Mouse (Mus musculus): Measurements from ENCODE around the gene Rasgrp4. TPM values are rescaled to one million over a fixed set of nuclear protein-coding genes. Genes with fewer than 3 reads are reported as not detected.

Rasgrp4 gene
- total and polyA plus RNA-seq, 3 experiments = 0.46 to 1.9 TPM; not detected in 1

- TF ChIP-seq EP300 (IDR thresholded peaks at IDR 0.05; ENCODE audit: low read depth in 1 of 2, low read length in 2 of 2) (no peak), SIN3A (IDR thresholded peaks at IDR 0.05; ENCODE audit: low read length) (peak; percentile 48), MYB (IDR thresholded peaks at IDR 0.05; ENCODE audit: low read depth, low read length) (no peak), USF1 (IDR thresholded peaks at IDR 0.05; ENCODE audit: low read depth, low read length) (peak; percentile 39; the same call in 1 of the 2 replicates), SMC3 (IDR thresholded peaks at IDR 0.05; ENCODE audit: low read depth, low read length) (no peak), KAT2A (conservative IDR thresholded peaks at IDR 0.05; ENCODE audit: low read depth, low read length) (no peak), MXI1 (IDR thresholded peaks at IDR 0.05; ENCODE audit: low read depth, low read length) (peak; percentile 72), CHD1 (IDR thresholded peaks at IDR 0.05; ENCODE audit: low read depth, low read length) (no peak), UBTF (IDR thresholded peaks at IDR 0.05; ENCODE audit: borderline replicate concordance, insufficient read depth, low read depth, low read length) (no peak), E2F4 (IDR thresholded peaks at IDR 0.05; ENCODE audit: borderline replicate concordance, low read depth, low read length) (no peak), MAFK (IDR thresholded peaks at IDR 0.05; ENCODE audit: borderline replicate concordance, low read depth, low read length) (no peak), MAZ (IDR thresholded peaks at IDR 0.05; ENCODE audit: low read depth, low read length) (no peak; the same call in 1 of the 2 replicates)
Observed at GRCm38 (mm10) chr7:29155838-29156782, 21.5 kb downstream of the Rasgrp4 start, which contains the start of gene Fam98c (continued).

GRCm38 (mm10) chr7:29158264-29158663, 23.6 kb downstream of the Rasgrp4 start:
- Histone ChIP-seq H3K9me3 (replicated peaks; ENCODE audit: insufficient read depth, low read length) (no peaks in the 10 kb centered on the region), H3K36me3 (ENCODE audit: control insufficient read depth in 1 of 2, insufficient read depth in 2 of 2, low read length in 2 of 2) (no peaks in the 10 kb centered on the region; a peak in 1 of 4 replicates), H3K4me1 (ENCODE audit: control insufficient read depth in 1 of 2, insufficient read depth in 2 of 2, low read length in 2 of 2) (peaks cover 0 to 11% of the 10 kb centered on the region in 2 experiments; a peak in 1 of 4 replicates), H3K4me3 (ENCODE audit: control insufficient read depth in 1 of 2, insufficient read depth in 1 of 2, low read depth in 2 of 2, low read length in 2 of 2) (no peak overlapping the region), H3K27me3 (ENCODE audit: control insufficient read depth in 1 of 2, insufficient read depth in 2 of 2, low read length in 2 of 2) (no peaks in the 10 kb centered on the region), H3K9ac (ENCODE audit: control insufficient read depth, low read depth, low read length, poor library complexity, severe bottlenecking) (no peak overlapping the region), H3K79me2 (ENCODE audit: control insufficient read depth, insufficient read depth, low read length, poor library complexity) (no peaks in the 10 kb centered on the region; the same call in 1 of the 2 replicates), H3K27ac (ENCODE audit: control insufficient read depth, low read depth, low read length) (no peak overlapping the region)
- no peak for DNase-seq (ENCODE audit: low read depth, low spot score)
- TF ChIP-seq TCF12 (IDR thresholded peaks at IDR 0.05; ENCODE audit: low read depth, low read length) (no peak), TBP (IDR thresholded peaks at IDR 0.05; ENCODE audit: low read depth, low read length) (no peak), BHLHE40 (IDR thresholded peaks at IDR 0.05; ENCODE audit: borderline replicate concordance, low read depth, low read length) (no peak), ETS1 (IDR thresholded peaks at IDR 0.05; ENCODE audit: low read depth, low read length) (no peak), POLR2A (IDR thresholded peaks at IDR 0.05; ENCODE audit: control insufficient read depth in 1 of 2, insufficient read depth in 1 of 2, low read depth in 1 of 2, low read length in 2 of 2, poor library complexity in 1 of 2) (no peak), MXI1 (IDR thresholded peaks at IDR 0.05; ENCODE audit: low read depth, low read length) (no peak), USF2 (IDR thresholded peaks at IDR 0.05; ENCODE audit: borderline replicate concordance in 1 of 2, insufficient read depth in 1 of 2, low read depth in 1 of 2, low read length in 2 of 2) (no peak), ZC3H11A (IDR thresholded peaks at IDR 0.05; ENCODE audit: low read depth, low read length) (no peak), SMC3 (IDR thresholded peaks at IDR 0.05; ENCODE audit: low read depth, low read length) (no peak), ZNF384 (IDR thresholded peaks at IDR 0.05; ENCODE audit: low read depth, low read length) (no peak), MYB (IDR thresholded peaks at IDR 0.05; ENCODE audit: low read depth, low read length) (no peak), GABPA (IDR thresholded peaks at IDR 0.05; ENCODE audit: low read depth, low read length) (no peak), KAT2A (conservative IDR thresholded peaks at IDR 0.05; ENCODE audit: low read depth, low read length) (no peak)
